Mouse (Mus musculus): Measurements from ENCODE around the gene D17Wsu92e.

The D17Wsu92e gene

GRCm38 (mm10) chr17:27804803-27805770 lies 15.4 kb downstream of the D17Wsu92e start:
- no peak for TF ChIP-seq GATA4 (IDR thresholded peaks at IDR 0.05; ENCODE audit: insufficient replicate concordance, low read length)

GRCm38 (mm10) chr17:27804156-27804690 lies 16.2 kb downstream of the D17Wsu92e start:
- no peak for TF ChIP-seq GATA4 (IDR thresholded peaks at IDR 0.05; ENCODE audit: insufficient replicate concordance, low read length)

DNA sequence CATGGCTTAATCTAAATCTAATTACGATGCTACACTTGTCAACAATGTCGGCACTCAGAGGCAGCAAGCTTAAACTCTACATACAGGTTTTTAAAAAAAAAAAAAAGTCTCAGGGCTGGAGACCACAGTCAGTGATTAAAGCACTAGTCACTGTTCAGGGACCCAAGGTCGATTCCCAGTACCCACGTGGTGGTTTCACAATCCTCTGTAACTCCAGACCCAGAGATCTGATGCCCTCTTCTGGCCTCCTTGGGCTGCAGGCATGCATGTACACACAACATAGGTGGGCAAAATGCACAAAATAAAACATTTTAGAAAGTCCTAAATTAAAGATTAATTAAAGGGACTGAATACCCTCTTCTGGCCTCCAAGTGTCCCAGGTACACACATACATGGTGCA lies 16.7 kb downstream of the D17Wsu92e start:
- TF ChIP-seq GATA4 (IDR thresholded peaks at IDR 0.05; ENCODE audit: insufficient replicate concordance, low read length) = no peak

- no peak for TF ChIP-seq GATA4 (IDR thresholded peaks at IDR 0.05; ENCODE audit: insufficient replicate concordance, low read length)
These were observed 19.5 kb downstream of the D17Wsu92e start for GRCm38 (mm10) chr17:27800710-27801648.

DNA sequence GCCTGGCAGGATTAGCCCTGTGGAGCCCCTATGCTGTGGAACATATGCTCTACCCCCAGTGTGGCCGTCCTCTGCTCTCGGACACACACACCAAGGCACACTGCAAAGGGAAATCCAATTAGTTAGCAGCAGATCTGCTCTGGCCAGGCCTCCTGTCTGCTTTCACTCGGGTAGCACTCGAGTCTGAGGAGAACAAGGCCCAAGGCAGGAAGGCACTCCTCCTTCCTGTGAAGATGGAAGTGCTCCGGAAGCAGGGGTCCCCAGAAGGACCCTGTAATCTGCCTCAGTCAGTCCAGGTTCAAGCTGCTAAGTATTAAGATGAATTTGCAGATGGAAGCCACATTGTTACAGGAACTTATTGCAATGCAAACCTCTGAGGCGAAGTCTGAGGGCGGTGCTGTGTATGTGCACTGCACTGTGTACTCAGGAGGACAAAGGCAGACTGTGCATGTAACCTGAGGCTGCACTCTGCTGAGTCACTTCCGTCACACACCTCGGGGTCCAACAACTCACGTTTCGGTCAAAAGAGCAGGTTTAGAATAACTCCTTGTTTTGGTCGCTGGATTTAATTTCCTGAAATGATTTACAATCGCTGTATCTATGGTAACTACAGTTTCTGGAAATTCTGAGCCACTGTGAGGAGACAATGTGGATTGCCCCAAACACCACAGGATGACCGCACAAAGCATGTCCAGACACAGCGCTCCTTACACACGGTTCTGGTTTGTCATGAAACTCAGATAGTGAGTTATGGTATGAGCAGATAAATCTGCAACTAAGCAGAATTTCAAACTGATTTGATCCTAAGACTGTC lies 20.5 kb downstream of the D17Wsu92e start:
- TF ChIP-seq GATA4 (IDR thresholded peaks at IDR 0.05; ENCODE audit: insufficient replicate concordance, low read length) = no peak

- TF ChIP-seq GATA4 (IDR thresholded peaks at IDR 0.05; ENCODE audit: insufficient replicate concordance, low read length) = no peak
These were observed 23.0 kb downstream of the D17Wsu92e start for GRCm38 (mm10) chr17:27797341-27797872.

GRCm38 (mm10) chr17:27796780-27797179 lies 23.7 kb downstream of the D17Wsu92e start:
- 0 out of 2 replicates have a peak, but pooled peaks have one; percentile 31 for TF ChIP-seq GATA4 (IDR thresholded peaks at IDR 0.05; ENCODE audit: insufficient replicate concordance, low read length)

DNA sequence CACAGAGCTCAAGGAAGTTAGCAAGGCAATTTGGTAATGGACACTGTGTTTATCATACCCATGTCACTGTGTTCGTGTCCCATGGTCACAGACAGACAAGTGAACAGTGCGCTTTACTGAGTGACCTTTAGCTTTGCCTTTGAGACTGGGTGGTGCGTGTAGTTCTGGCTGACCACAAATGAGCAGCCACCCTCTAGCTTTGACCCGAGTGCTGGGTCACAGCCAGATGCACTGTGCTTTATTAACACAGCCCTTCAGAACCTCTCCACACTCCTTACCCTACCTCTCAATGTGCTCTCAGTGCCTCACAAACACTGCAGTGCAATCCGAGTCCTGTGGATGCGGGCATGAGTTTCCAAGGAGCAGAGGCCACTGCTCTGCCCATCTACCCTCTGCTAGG lies 27.3 kb downstream of the D17Wsu92e start:
- TF ChIP-seq GATA4 (IDR thresholded peaks at IDR 0.05; ENCODE audit: insufficient replicate concordance, low read length) = no peak

DNA sequence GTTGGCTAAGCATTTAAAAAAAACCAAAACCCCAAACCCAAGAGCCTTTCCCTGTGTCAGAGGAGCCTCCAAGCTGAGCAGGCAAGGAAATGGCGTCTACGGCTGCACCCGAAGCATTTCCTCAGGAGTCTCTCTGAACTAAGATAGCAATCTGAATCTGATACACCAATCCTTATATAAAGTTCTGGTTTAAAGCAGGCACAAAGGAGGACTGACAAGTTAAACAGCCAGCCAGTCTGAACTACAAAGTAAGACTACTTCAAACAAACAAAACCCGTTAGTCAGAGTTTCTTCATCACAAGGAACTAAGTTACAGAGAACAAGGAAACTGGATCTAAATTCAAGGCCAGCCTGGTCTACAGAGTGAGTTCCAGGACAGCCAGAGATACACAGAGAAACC lies 27.9 kb downstream of the D17Wsu92e start:
- no peak for TF ChIP-seq GATA4 (IDR thresholded peaks at IDR 0.05; ENCODE audit: insufficient replicate concordance, low read length)

DNA sequence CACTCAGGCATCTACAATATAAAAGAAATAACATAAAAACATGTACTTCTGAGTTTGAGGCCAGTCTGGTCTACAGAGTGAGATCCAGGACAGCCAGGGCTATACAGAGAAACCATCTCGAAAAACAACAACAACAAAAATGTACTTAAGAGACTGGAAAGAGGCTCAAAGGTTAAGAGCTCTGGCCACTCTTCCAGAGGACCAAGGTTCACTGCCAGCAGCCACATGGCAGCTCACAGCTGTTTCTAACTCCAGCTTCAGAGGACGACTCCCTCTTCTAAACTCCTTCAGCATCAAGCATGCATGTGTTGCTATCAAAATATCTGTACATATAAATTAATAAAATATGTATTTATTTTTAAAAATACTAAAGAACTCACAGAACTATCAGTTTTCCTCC lies 28.9 kb downstream of the D17Wsu92e start:
- TF ChIP-seq GATA4 (IDR thresholded peaks at IDR 0.05; ENCODE audit: insufficient replicate concordance, low read length) = no peak

DNA sequence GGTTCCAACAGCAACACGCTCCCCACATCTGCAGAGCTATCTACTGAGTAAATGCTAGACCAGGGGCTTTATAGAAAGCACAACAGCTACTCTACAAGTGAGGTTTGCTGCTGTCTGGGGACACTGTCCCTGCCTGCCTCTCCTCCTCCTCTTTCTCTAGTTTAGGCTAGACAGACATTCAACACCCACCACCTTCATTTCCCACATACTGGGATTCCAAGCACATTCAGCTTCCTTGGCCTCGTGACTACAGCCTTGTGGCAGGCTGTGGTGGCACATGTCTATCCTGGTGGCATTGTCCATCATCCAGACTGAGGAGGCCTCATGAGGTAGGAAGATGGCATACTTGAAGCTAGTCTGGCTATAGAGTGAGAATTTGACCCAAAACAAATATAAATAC lies 29.5 kb downstream of the D17Wsu92e start:
- TF ChIP-seq GATA4 (IDR thresholded peaks at IDR 0.05; ENCODE audit: insufficient replicate concordance, low read length) = no peak

DNA sequence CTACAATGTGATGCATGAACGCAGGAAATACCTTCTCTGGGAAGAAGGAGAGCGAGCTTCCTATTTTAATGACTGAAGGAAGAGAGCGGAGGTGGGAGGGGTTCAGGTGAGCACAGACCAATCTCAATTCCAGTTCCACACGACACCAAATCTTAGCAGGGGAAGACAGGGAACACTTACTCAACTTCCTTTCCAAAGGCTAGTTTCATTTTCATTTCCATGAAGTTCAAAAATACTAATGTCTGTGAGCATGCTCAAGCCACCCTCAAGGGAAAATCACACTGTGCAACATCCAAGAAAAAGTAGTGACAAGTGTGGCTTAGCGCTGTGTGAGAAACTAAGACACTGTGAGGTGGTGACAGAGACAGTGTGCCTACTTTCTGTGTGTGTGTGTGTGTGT lies 30.4 kb downstream of the D17Wsu92e start:
- no peak for TF ChIP-seq GATA4 (IDR thresholded peaks at IDR 0.05; ENCODE audit: insufficient replicate concordance, low read length)

DNA sequence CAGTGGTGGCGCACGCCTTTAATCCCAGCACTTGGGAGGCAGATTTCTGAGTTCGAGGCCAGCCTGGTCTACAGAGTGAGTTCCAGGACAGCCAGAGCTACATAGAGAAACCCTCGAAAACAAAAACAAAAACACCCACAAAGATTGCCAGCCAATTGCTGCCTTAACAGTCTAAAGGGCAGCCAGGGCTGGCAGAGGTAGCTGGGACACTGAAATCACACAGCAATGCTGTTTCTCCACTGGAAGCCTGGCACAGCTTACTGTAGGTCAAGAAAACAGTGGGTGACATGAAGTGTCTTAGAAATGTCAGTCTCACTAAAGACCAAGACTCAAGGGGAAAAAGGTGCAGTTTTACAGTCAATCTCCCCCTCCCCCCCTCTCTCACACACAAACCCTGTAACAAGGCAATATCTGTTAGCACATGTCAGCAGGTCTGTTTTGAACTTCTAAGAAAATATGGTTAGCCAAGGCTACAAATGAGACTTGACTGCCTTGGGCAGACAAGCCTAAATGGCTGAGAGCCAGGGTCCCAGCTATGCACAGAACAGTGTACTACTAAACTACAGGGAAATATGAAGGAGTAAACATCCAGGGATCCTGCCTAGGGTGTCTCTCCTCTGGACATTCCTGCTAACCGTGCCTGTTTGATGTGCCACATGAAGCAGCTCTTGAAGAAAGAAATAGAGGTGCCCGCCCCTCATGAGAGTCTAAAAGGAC lies 31.8 kb downstream of the D17Wsu92e start:
- no peak for TF ChIP-seq GATA4 (IDR thresholded peaks at IDR 0.05; ENCODE audit: insufficient replicate concordance, low read length)

- no peak for TF ChIP-seq GATA4 (IDR thresholded peaks at IDR 0.05; ENCODE audit: insufficient replicate concordance, low read length)
These were observed 36.9 kb downstream of the D17Wsu92e start for GRCm38 (mm10) chr17:27783567-27783966.

All from liver, adult (tissue).